Mouse (Mus musculus) brain, embryonic 14.5 days (tissue): Measurements from ENCODE around the gene Btnl2. TPM values are rescaled to one million over a fixed set of nuclear protein-coding genes. Genes with fewer than 3 reads are reported as not detected.

Experiments used
- DNase-seq: peaks from one replicate; pipeline ENCODE4 v3.0.0-alpha.2; 2011; ENCODE audit warnings: low read depth
- CTCF ChIP-seq: fragments of 200-500 bp; IDR thresholded peaks from 2 replicates; pipeline ENCODE4 v1.5.1; 2012; ENCODE audit warnings: inconsistent platforms, mild to moderate bottlenecking, moderate library complexity, borderline replicate concordance; ENCODE audit not compliant: insufficient read depth, insufficient read length; ENCODE audit errors: extremely low read depth
- POLR2A ChIP-seq: fragments of 200-500 bp; IDR thresholded peaks from 2 replicates; pipeline ENCODE4 v1.6.1; 2012; ENCODE audit warnings: mild to moderate bottlenecking, inconsistent platforms, borderline replicate concordance; ENCODE audit not compliant: poor library complexity, insufficient read depth, insufficient read length, severe bottlenecking; ENCODE audit errors: extremely low read depth
- polyA plus RNA-seq: library from polyadenylated mRNA; depleted of rRNA; stranded (reverse); fragments of >200 nt; gene quantifications from 2 replicates; pipeline ENCODE4 v1.2.3, GENCODE M21; 2012

Gene Btnl2
- polyA plus RNA-seq, 1 experiment: 0.03 TPM

GRCm38 (mm10) chr17:34325436-34325835 lies 29.2 kb upstream of the Btnl2 start, which contains the start of gene H2-Eb2:
Gene H2-Eb2, plus strand, starts transcription at chr17:34325665.
- DNase-seq: peak; percentile 13
- TF ChIP-seq POLR2A (no peak), CTCF (no peak)

DNA sequence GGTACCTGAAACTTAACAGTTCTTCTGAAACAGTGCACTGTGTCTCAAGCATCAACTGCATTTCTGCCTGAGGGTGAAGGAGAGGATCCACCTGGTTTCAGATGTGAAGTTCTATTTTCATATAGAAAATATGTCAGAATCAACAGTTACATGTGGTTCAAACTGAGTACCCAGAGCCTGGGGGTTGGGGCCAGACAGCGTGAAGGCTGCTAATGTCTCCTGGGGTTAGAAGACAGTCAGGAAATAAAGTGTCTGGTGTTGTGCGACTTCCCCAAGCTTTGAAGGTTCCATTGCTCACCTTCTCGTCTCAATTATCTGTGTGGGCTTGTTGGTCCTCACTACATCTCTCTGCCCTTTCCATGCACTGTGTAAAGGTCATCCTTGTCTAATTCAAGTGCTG lies 28.2 kb upstream of the Btnl2 start:
- DNase-seq: no peak
- TF ChIP-seq CTCF (no peak), POLR2A (no peak)

GRCm38 (mm10) chr17:34329807-34330206 lies 24.8 kb upstream of the Btnl2 start:
- DNase-seq: no peak
- TF ChIP-seq CTCF (no peak), POLR2A (no peak)

DNA sequence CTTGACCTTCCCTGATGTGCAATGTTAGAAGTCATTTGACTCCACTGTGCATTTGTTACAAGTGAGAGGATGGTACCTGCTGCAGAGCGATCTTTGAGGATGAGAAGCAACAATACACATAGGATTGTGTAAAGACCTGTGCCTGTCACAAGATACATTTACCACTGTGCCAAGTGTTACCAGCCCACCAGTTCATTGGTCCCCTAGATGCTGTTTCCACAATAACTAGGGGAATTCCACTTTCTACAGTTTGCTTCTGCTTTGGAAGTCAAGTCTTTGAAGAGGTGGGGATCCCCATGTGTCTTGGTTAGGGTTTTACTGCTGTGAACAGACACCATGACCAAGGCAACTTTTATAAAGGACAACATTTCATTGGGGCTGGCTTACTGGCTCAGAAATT lies 23.4 kb upstream of the Btnl2 start:
- DNase-seq: no peak
- TF ChIP-seq CTCF: no peak

GRCm38 (mm10) chr17:34340619-34341402 lies 13.8 kb upstream of the Btnl2 start:
- TF ChIP-seq POLR2A: no peak
- TF ChIP-seq CTCF: no peak
- no peak for DNase-seq

DNA sequence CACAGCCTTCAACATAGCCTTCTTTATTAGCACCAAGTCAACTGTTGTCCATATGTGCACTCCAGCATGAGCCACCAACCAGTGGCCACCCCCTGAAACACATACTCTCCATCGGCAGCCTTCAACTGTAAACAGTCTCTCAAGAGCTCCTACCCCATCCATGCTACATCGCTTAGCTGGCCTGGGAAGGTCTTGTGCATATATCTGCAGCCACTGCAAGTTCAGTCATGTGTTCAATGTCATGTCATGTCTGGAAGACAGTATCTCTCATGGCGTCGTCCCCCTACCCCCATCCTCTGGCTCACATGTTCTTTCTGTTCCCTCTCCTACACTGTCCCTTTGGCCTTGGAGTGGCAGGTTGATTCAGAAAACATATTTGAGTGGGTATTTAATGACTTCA lies 9.7 kb upstream of the Btnl2 start:
- no peak for DNase-seq
- TF ChIP-seq POLR2A: no peak
- no peak for TF ChIP-seq CTCF

- DNase-seq: no peak
- TF ChIP-seq CTCF: no peak
- no peak for TF ChIP-seq POLR2A
Measured at GRCm38 (mm10) chr17:34345486-34345885, 9.1 kb upstream of the Btnl2 start.

GRCm38 (mm10) chr17:34346041-34346440 lies 8.6 kb upstream of the Btnl2 start:
- DNase-seq: no peak
- TF ChIP-seq POLR2A (no peak), CTCF (no peak)

GRCm38 (mm10) chr17:34347606-34348308 lies 6.9 kb upstream of the Btnl2 start:
- peak; percentile 20 for DNase-seq
- no peak for TF ChIP-seq POLR2A
- TF ChIP-seq CTCF: no peak

DNA sequence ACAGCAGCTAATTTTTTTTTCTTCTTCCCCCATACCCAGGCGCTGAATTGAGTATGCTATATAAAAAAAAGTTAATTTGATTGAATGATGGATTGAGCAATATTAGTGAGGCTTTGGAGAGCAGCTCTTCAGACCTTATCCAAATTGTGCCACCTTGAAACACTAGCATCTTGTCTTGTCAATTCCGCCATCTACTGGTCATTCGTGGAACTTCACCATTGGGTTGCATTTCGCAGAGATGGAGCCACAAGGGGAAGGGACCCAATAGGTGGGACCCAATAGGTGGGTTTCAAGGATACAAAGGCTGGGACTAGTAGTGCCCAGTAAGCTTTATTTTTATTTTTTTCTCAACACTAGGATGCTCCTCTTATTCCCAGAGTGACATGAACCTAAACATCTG lies 5.2 kb upstream of the Btnl2 start:
- TF ChIP-seq POLR2A (no peak), CTCF (peak; percentile 88)

DNA sequence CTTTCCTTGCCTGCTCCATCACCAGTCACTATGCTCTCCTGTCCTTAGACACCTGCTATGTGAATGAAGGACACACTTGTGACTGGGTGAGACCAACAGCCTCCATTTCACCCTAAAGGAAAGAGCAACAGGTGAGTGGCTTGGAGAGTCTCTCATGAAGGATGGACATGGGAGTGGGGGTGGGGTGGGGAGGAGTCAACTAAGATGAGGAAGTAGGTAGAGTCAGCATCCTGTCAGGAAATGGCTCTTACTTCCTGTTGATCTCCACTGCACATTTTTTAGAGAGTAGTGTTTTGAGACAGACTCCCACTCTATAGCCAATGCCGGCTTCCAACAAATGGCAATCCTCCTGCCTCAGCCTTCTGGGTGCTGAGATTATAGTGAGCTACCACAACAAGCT lies 318 bp downstream of the Btnl2 start:
- TF ChIP-seq CTCF (no peak), POLR2A (no peak)
- DNase-seq: no peak

More for the DNA sequence above, 5.2 kb upstream of the Btnl2 start:
- peak; percentile 82 for DNase-seq
